Mouse (Mus musculus): ENCODE measurements around the gene Prr23a1.

- TF ChIP-seq CTCF (IDR thresholded peaks at IDR 0.05; ENCODE audit: borderline replicate concordance, control insufficient read depth, extremely low read depth, insufficient read depth, low read length, poor library complexity), result no peak
- TF ChIP-seq POLR2A (IDR thresholded peaks at IDR 0.05; ENCODE audit: control insufficient read depth, extremely low read depth, insufficient read depth, low read length, poor library complexity), result no peak
These were observed 24.7 kb upstream of the Prr23a1 start for GRCm38 (mm10) chr9:98817592-98817991.

Data from thymus, adult 2 months (tissue).